Mouse (Mus musculus): ENCODE measurements at regions not wholly inside any gene's neighbourhood (a gene's known extent, or its start where the extent isn't known, plus 50 kb on each side); places are given as distances from the start of the nearest gene placed in this dataset.
"Not testable (repeated sequence)": the region's sequence is repeated elsewhere in the genome, so short reads cannot be mapped to it uniquely, and the experiment has no call there.

GRCm38 (mm10) chr3:41504867-41505266 lies 50.7 kb upstream of the Jade1 start:
- intact Hi-C loops (cut with DNase I), result no loop called here
- no peak for DNase-seq

DNA sequence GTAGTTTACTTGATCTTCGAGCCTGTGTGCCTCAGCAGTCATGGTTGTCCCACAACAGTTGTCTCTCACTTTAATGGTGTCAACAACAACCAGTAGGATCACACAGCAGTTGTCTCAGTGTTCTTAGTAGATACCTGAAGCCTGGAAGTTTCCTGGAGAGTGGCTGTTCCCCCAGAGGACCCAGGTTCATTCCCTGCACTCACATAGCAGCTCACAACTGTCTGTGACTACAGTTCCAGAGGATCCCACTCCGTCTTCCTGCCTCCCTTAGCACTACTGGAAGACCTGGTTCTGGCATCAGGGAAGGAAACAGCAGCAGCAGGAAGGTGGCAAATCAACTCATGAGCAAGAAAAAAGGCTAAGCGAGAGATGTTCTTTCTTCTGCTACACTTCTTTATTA lies 53.4 kb upstream of the Jade1 start:
- intact Hi-C loops (cut with DNase I), result no loop called here
- no peak for DNase-seq

- DNase-seq; intact Hi-C loops (cut with DNase I): not testable (repeated sequence)
Measured at GRCm38 (mm10) chr3:41501639-41502038, 53.9 kb upstream of the Jade1 start.

GRCm38 (mm10) chr3:41501124-41501523 lies 54.4 kb upstream of the Jade1 start:
- intact Hi-C loops (cut with DNase I), result no loop called here
- DNase-seq, result no peak

- DNase-seq, result no peak
- intact Hi-C loops (cut with DNase I), result no loop called here
Measured at GRCm38 (mm10) chr3:41499680-41500079, 55.9 kb upstream of the Jade1 start.

- no peak for DNase-seq
- intact Hi-C loops (cut with DNase I), result no loop called here
Measured at GRCm38 (mm10) chr3:41498791-41499190, 56.7 kb upstream of the Jade1 start.

GRCm38 (mm10) chr3:41497771-41498170 lies 57.8 kb upstream of the Jade1 start:
- intact Hi-C loops (cut with DNase I), result no loop called here

DNA sequence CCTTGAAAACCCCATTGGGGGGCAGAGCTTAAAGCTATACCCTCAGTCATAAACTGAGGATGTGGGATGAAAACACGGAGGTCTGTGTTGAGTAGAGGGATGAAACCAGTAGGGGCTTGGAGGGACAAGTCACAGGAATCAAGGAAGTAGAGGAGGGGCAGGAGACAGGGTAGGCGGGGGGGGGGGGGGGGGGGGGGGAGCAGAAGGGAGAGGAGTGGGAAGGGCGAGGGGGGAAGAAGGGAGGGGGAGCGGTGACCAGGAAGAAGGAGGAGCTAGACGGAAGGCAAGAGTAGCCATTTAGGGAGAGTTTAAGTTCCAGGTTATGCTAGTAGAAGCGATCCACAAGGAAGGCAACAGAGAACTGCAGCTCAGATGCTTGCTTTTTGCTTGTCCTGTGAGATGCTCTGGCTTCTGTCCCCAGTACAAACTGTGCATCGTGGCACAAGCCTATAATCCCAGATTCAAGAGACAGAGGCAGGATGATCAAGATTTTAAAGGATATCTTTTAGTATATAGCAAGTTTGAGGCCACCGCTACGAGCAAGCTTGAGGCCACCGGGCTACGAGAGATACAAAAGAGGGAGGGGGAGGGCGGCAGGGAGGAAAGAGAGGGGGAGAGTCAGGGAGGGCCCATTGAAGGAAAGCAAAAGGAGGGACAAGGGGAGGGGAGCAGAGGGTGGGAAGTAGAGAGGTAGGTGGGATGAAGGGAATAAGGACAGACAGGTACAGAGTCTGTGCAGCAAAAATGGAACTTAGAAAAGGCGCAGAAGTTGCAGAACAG lies 58.4 kb upstream of the Jade1 start:
- intact Hi-C loops (cut with DNase I), result no loop called here
- DNase-seq, result no peak

More at GRCm38 (mm10) chr3:41497771-41498170, 57.8 kb upstream of the Jade1 start:
- DNase-seq, result no peak

- DNase-seq, result no peak
- intact Hi-C loops (cut with DNase I), result no loop called here
Measured at GRCm38 (mm10) chr3:41495893-41496292, 59.6 kb upstream of the Jade1 start.

GRCm38 (mm10) chr3:41495097-41495496 lies 60.4 kb upstream of the Jade1 start:
- no peak for DNase-seq
- intact Hi-C loops (cut with DNase I), result no loop called here

DNA sequence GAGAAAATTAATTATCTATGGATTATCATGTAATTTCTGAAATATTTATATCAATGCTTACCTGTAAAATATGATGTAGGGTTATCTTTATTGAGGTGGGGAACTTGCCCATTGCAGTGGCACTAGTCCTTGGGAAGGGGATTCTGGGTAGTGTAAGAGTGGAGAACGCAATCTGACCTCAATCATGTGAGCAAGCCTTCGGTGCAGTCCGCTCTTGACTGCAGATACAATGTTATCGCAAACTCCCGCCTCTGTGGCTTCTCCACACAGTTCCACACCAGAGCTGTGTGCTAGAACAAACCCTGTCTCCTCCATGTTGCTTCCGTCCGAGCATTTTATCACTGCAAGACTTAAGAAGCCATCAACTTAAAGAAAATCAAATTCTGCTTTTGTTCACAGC lies 62.1 kb upstream of the Jade1 start:
- intact Hi-C loops (cut with DNase I), result no loop called here
- DNase-seq, result no peak

DNA sequence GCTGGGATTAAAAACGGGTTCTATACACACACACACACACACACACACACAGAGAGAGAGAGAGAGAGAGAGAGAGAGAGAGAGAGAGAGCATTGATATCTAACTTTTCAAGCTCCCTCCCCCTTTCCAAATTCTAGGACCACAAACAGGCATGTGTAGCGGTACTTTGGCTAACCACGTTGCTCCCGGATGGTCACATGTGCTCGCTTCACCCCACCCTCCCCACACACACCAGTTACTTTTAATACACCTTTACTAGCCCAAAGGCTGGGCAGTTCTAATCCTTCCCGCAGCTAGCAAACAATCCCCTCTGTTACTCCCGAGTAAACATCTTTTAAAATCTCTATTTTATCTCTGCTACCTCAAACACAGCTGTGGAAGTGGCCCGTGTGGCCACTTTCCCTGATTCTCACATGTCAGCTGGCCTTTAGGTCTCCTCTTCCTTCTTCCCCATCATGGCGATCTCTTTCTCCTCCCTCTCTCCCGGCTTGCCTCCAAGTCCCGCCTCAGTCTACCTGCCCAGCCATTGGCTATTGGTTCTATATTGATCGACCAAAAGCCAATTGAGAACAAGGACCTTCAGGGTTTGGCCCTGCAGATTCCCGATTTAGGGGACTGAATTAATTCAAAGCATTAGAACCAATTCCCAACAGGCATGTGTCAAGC lies 62.7 kb upstream of the Jade1 start:
- intact Hi-C loops (cut with DNase I), result no loop called here
- no peak for DNase-seq

DNA sequence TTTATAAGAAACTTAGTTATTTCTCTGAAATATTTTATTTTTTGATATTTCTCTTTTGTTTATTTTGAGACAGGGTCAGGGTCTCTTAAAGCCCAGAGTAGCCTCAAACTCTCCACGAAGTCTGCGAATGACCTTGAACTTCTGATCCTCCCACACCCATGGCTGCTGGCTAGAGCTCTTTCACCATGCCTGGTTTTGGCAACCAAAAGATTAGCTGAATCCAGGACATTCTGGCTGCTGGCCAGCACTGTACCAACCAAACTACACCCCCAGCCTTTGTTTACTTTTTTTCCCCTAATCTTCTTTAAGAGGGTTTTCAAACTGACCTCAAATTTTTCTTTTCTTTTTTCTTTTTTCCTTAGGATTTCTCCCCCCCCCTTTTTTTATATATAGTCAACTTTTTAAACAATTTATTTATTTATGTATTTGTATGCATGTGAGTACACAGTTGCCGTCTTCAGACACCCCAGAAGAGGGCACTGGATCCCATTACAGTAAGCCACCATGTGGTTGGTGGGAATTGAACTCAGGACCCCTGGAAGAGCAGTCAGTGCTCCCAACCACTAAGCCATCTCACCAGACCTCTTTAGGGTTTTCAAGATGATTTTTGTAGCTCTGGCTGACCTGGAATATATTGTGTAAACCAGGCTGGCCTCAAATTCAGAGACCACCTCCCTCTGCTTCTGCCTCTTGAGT lies 63.4 kb upstream of the Jade1 start:
- DNase-seq, result peak; percentile 29
- intact Hi-C loops (cut with DNase I), result no loop called here

- intact Hi-C loops (cut with DNase I), result no loop called here
- DNase-seq, result no peak
Measured at GRCm38 (mm10) chr3:41491185-41491584, 64.3 kb upstream of the Jade1 start.

DNA sequence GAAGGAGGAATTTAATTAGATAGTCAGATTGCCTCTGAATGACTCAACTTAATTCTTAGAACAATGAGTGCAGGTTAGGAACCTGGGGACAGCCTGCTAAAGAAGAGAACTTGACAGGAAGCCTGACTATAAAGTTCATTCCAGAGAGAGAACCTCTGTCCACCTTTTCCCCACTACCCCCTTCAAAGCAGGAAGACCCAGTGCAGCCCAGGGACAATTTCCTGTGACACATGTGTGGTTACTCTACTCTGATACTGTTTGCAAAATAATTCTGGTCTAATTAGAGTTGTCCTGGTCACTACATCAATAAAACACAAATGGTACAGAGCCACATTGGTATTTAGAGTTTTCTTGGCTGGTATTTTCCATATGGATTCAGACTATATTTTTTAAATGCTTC lies 65.5 kb upstream of the Jade1 start:
- intact Hi-C loops (cut with DNase I), result no loop called here
- DNase-seq, result no peak

DNA sequence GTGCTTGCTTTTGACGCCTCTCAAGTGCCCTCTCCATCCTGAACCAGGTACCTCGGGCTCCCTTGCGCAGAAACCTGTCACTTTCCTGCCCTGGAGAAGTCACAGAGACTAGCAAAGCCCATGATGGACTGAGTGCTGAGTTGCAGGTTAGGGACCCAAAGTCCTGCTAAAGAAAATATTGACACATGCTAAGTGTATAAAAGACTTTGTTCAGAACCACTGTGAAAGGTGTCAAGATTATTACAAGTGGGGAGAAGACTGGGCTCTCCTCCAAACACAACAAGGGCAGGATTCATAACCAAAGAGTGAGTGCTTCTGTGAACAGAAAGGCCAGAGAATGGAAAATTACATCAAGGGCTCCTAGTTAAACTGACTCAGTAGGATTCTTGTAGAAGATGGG lies 66.0 kb upstream of the Jade1 start:
- intact Hi-C loops (cut with DNase I), result no loop called here
- no peak for DNase-seq

DNA sequence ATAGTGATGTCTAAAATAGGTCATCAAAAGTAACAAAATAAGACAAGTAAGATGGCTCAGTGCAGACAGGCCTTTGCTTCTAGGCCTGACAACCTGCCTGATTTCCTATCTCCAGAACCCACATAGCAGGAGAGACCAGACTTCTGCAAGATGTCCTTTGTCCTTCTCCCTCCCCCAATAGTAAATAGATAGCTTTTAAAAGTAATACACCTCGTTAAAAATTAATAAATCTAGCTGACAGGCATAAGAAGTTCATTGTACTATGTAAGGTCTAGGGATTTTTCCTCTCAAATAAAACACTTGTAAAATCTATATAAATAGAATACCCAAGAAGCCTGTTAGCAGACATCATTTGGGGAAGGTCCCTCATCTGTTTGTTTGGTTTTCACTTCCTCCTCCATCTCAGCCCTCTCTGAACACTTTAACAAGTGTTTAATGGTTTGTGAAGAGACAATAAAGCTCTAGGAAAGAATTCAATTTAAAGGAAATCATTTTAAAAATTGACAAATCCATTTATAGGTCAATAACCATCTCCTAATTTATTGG lies 67.2 kb upstream of the Jade1 start:
- no peak for DNase-seq
- intact Hi-C loops (cut with DNase I), result no loop called here

DNA sequence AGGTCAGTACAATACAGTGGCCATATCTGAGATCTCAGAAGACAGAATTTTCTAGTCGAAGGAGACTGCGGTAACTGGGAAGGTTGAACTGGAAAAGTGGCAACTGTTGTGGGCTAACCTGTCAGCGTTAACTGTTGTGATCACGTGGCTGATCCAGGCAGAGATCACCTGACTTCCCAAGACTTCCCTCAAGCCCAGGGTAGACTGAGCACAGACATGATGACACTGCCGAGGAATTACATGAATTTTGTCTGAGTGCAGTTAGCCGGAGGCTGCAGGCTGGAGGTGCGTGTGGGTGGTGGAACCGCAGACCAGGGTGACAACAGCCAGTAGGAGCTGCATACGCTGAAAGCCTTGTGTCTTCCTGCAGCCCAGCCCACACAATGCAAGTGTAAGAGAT lies 70.6 kb upstream of the Jade1 start:
- DNase-seq, result no peak
- intact Hi-C loops (cut with DNase I), result no loop called here

DNA sequence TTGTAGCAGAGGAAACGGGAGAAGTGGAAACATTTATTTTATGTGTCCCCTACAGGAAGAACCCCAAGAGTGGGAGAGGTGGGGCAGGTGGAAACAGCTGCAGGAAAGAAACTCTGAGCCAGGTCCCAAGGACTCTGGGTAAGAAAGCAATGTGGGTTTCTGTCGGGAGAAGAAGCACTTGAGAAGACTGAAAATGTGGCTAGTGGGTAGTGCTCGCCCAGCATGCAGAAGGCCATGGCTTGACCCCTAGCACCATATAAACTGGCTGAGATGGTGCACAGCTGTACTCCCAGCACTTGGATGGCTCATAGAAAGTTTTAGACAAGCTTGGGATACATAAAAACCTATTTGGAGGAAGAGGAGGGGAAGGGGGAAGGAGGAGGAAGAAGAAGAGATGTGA lies 71.9 kb upstream of the Jade1 start:
- intact Hi-C loops (cut with DNase I), result no loop called here
- no peak for DNase-seq

- no peak for DNase-seq
- intact Hi-C loops (cut with DNase I), result no loop called here
Measured at GRCm38 (mm10) chr3:41482881-41483494, 72.5 kb upstream of the Jade1 start.

GRCm38 (mm10) chr3:41480186-41480585 lies 75.3 kb upstream of the Jade1 start:
- intact Hi-C loops (cut with DNase I), result no loop called here

More at GRCm38 (mm10) chr3:41480186-41480585, 75.3 kb upstream of the Jade1 start:
- no peak for DNase-seq

Data from left cerebral cortex, postnatal 4 days (tissue).